Mouse (Mus musculus) forebrain, embryonic 15.5 days (tissue): ENCODE data around the gene Sept3. TPM values are rescaled to one million over a fixed set of nuclear protein-coding genes. Genes with fewer than 3 reads are reported as not detected.

Source experiments
- ATAC-seq: fragments of 200-750 bp; cut with Nextera tagmentation; replicated peaks from 2 replicates; pipeline ENCODE4 v1.8.0; 2017; ENCODE audit warnings: mild to moderate bottlenecking, moderate TSS enrichment, moderate library complexity
- H3K27ac ChIP-seq: fragments of 300-500 bp; sonication (generic); replicated peaks from 2 replicates; pipeline ENCODE4 v1.5.1; 2015; ENCODE audit warnings: mild to moderate bottlenecking, inconsistent platforms
- H3K27me3 ChIP-seq: fragments of 300-500 bp; sonication (generic); 2 replicates; pipeline ENCODE4 v1.6.1; 2015; ENCODE audit warnings: inconsistent platforms
- H3K36me3 ChIP-seq: fragments of 300-500 bp; sonication (generic); 2 replicates; pipeline ENCODE4 v1.6.1; 2015; ENCODE audit warnings: mild to moderate bottlenecking, inconsistent platforms
- H3K4me1 ChIP-seq: fragments of 300-500 bp; sonication (generic); 2 replicates; pipeline ENCODE4 v1.6.1; 2015; ENCODE audit warnings: inconsistent platforms
- H3K4me2 ChIP-seq: fragments of 300-500 bp; sonication (generic); replicated peaks from 2 replicates; pipeline ENCODE4 v1.6.1; 2015; ENCODE audit warnings: mild to moderate bottlenecking, inconsistent platforms
- H3K4me3 ChIP-seq: fragments of 300-500 bp; sonication (generic); 2 replicates; pipeline ENCODE4 v1.5.1; 2015; ENCODE audit warnings: mild to moderate bottlenecking, inconsistent platforms
- H3K9ac ChIP-seq: fragments of 300-500 bp; sonication (generic); replicated peaks from 2 replicates; pipeline ENCODE4 v1.6.1; 2015; ENCODE audit warnings: mild to moderate bottlenecking, inconsistent platforms
- H3K9me3 ChIP-seq: fragments of 300-500 bp; sonication (generic); 2 replicates; pipeline ENCODE4 v1.6.1; 2016; ENCODE audit warnings: inconsistent platforms
- WGBS: fragments of 180-500 bp; shearing (Covaris S2); methylation state at CpG from one replicate; pipeline ENCODE4 v1.1.7; 2015; ENCODE audit warnings: mixed read lengths; 5-methylcytosine and 5-hydroxymethylcytosine counted together
- polyA plus RNA-seq: library from polyadenylated mRNA; unstranded; fragments of >200 nt; fragmentation: Nextera tagmentation; extraction: Ambion mirVana; gene quantifications from 2 replicates; pipeline ENCODE4 v1.2.1, GENCODE M21; 2015

The Sept3 gene
- polyA plus RNA-seq, 1 experiment from 2014 or later = 460 TPM

GRCm38 (mm10) chr15:82274927-82275901 is 521 bp downstream of the Sept3 start:
- H3K4me3 ChIP-seq = peak overlapping the region; percentile 95
- ATAC-seq = peak; percentile 74
- peak overlapping the region; percentile 88 for H3K4me2 ChIP-seq
- no peaks in the 10 kb centered on the region for H3K9me3 ChIP-seq
- peak overlapping the region; percentile 98 for H3K9ac ChIP-seq
- WGBS = under 1% methylated on average over 86 of the region's 86 CpGs
- peak overlapping the region; percentile 97 for H3K27ac ChIP-seq
- no peaks in the 10 kb centered on the region; the same call in 1 of the 2 replicates for H3K27me3 ChIP-seq
- H3K4me1 ChIP-seq = peaks cover 49% of the 10 kb centered on the region
- H3K36me3 ChIP-seq = peaks cover 16% of the 10 kb centered on the region

- Histone ChIP-seq H3K27ac (peak overlapping the region; percentile 97), H3K4me3 (peak overlapping the region; percentile 95), H3K4me2 (peak overlapping the region; percentile 88), H3K36me3 (peaks cover 36% of the 10 kb centered on the region), H3K9me3 (no peaks in the 10 kb centered on the region), H3K4me1 (peaks cover 38% of the 10 kb centered on the region), H3K27me3 (no peaks in the 10 kb centered on the region), H3K9ac (peak overlapping the region; percentile 98)
- ATAC-seq = no peak
- WGBS = 55% methylated on average over 5 of the region's 5 CpGs
Measured at GRCm38 (mm10) chr15:82277591-82277990, 2.9 kb downstream of the Sept3 start.

- no peak for ATAC-seq
- H3K36me3 ChIP-seq = peaks cover 66% of the 10 kb centered on the region
- H3K4me2 ChIP-seq = no peak overlapping the region
- H3K27ac ChIP-seq = no peak overlapping the region
- no peaks in the 10 kb centered on the region for H3K9me3 ChIP-seq
- H3K27me3 ChIP-seq = no peaks in the 10 kb centered on the region
- no peak overlapping the region for H3K4me3 ChIP-seq
- H3K4me1 ChIP-seq = peaks cover 25% of the 10 kb centered on the region
- no peak overlapping the region for H3K9ac ChIP-seq
- WGBS = 69% methylated on average over 4 of the region's 4 CpGs
Measured at GRCm38 (mm10) chr15:82280638-82281037, 5.9 kb downstream of the Sept3 start.

- Histone ChIP-seq H3K9me3 (no peaks in the 10 kb centered on the region), H3K27me3 (no peaks in the 10 kb centered on the region), H3K36me3 (peaks cover 95% of the 10 kb centered on the region), H3K9ac (no peak overlapping the region), H3K4me2 (no peak overlapping the region), H3K4me3 (no peak overlapping the region), H3K4me1 (no peaks in the 10 kb centered on the region), H3K27ac (no peak overlapping the region)
- ATAC-seq = no peak
- WGBS = 78% methylated on average over 12 of the region's 12 CpGs
Measured at GRCm38 (mm10) chr15:82286157-82286556, 11.5 kb downstream of the Sept3 start.

GRCm38 (mm10) chr15:82290252-82290651 is 15.6 kb downstream of the Sept3 start:
- no peaks in the 10 kb centered on the region for H3K9me3 ChIP-seq
- no peak for ATAC-seq
- peaks cover 21% of the 10 kb centered on the region for H3K4me1 ChIP-seq
- 90% methylated on average over 7 of the region's 7 CpGs for WGBS
- H3K27ac ChIP-seq = no peak overlapping the region
- peaks cover 74% of the 10 kb centered on the region for H3K36me3 ChIP-seq
- no peak overlapping the region for H3K4me3 ChIP-seq
- H3K9ac ChIP-seq = no peak overlapping the region
- H3K27me3 ChIP-seq = no peaks in the 10 kb centered on the region
- no peak overlapping the region for H3K4me2 ChIP-seq

- peak; percentile 45 for ATAC-seq
- Histone ChIP-seq H3K4me2 (no peak overlapping the region), H3K27ac (peak overlapping the region; percentile 63), H3K27me3 (no peaks in the 10 kb centered on the region), H3K4me3 (no peak overlapping the region), H3K9ac (no peak overlapping the region), H3K9me3 (no peaks in the 10 kb centered on the region), H3K36me3 (peaks cover 48% of the 10 kb centered on the region), H3K4me1 (peaks cover 21% of the 10 kb centered on the region)
- WGBS = 24% methylated on average over 5 of the region's 5 CpGs
Measured at GRCm38 (mm10) chr15:82292851-82293250, 18.2 kb downstream of the Sept3 start.

GRCm38 (mm10) chr15:82293271-82293711 is 18.6 kb downstream of the Sept3 start:
- WGBS = 11% methylated on average over 7 of the region's 7 CpGs
- Histone ChIP-seq H3K4me3 (no peak overlapping the region), H3K36me3 (peaks cover 43% of the 10 kb centered on the region), H3K4me1 (peaks cover 21% of the 10 kb centered on the region), H3K9ac (no peak overlapping the region), H3K27me3 (no peaks in the 10 kb centered on the region), H3K27ac (peak overlapping the region; percentile 63), H3K4me2 (no peak overlapping the region), H3K9me3 (no peaks in the 10 kb centered on the region)
- peak; percentile 75 for ATAC-seq

- Histone ChIP-seq H3K9me3 (no peaks in the 10 kb centered on the region), H3K4me1 (peaks cover 21% of the 10 kb centered on the region), H3K4me3 (no peak overlapping the region), H3K4me2 (no peak overlapping the region), H3K27ac (peak overlapping the region; percentile 63), H3K36me3 (peaks cover 36% of the 10 kb centered on the region), H3K27me3 (no peaks in the 10 kb centered on the region), H3K9ac (no peak overlapping the region)
- ATAC-seq = peak; percentile 36; the same call in 1 of the 2 replicates
- 27% methylated on average over 8 of the region's 8 CpGs for WGBS
Measured at GRCm38 (mm10) chr15:82294059-82294458, 19.4 kb downstream of the Sept3 start.

GRCm38 (mm10) chr15:82298764-82299561 is 24.3 kb downstream of the Sept3 start, which contains the start of gene Wbp2nl:
TSS of gene Wbp2nl (plus strand) at chr15:82298954.
- WGBS = 61% methylated on average over 39 of the region's 39 CpGs
- Histone ChIP-seq H3K36me3 (no peaks in the 10 kb centered on the region), H3K27ac (no peak within 1 kb of the TSS), H3K9me3 (no peaks in the 10 kb centered on the region), H3K4me3 (no peak within 1 kb of the TSS), H3K27me3 (no peaks in the 10 kb centered on the region), H3K9ac (no peak within 1 kb of the TSS), H3K4me1 (peaks cover 7% of the 10 kb centered on the region), H3K4me2 (no peak within 1 kb of the TSS)
- no peak for ATAC-seq

- Histone ChIP-seq H3K36me3 (no peaks in the 10 kb centered on the region), H3K27me3 (no peaks in the 10 kb centered on the region), H3K4me2 (no peak overlapping the region), H3K4me1 (no peaks in the 10 kb centered on the region), H3K9ac (no peak overlapping the region), H3K4me3 (no peak overlapping the region), H3K9me3 (no peaks in the 10 kb centered on the region), H3K27ac (no peak overlapping the region)
- ATAC-seq = no peak
- WGBS = 81% methylated on average over 3 of the region's 3 CpGs
Measured at GRCm38 (mm10) chr15:82307107-82307506, 32.4 kb downstream of the Sept3 start.

GRCm38 (mm10) chr15:82308416-82308815 is 33.7 kb downstream of the Sept3 start:
- no peak overlapping the region for H3K9ac ChIP-seq
- H3K27ac ChIP-seq = no peak overlapping the region
- H3K4me1 ChIP-seq = no peaks in the 10 kb centered on the region
- H3K4me3 ChIP-seq = no peak overlapping the region
- H3K36me3 ChIP-seq = no peaks in the 10 kb centered on the region
- 85% methylated on average over 3 of the region's 3 CpGs for WGBS
- H3K9me3 ChIP-seq = no peaks in the 10 kb centered on the region
- H3K27me3 ChIP-seq = no peaks in the 10 kb centered on the region
- H3K4me2 ChIP-seq = no peak overlapping the region
- no peak for ATAC-seq

- no peak for ATAC-seq
- Histone ChIP-seq H3K4me1 (no peaks in the 10 kb centered on the region), H3K36me3 (no peaks in the 10 kb centered on the region), H3K4me2 (no peak overlapping the region), H3K9me3 (no peaks in the 10 kb centered on the region), H3K9ac (no peak overlapping the region), H3K4me3 (no peak overlapping the region), H3K27ac (no peak overlapping the region), H3K27me3 (no peaks in the 10 kb centered on the region)
- 85% methylated on average over 6 of the region's 6 CpGs for WGBS
Measured at GRCm38 (mm10) chr15:82317839-82318238, 43.1 kb downstream of the Sept3 start.
